Mouse (Mus musculus) heart, postnatal 25 days (tissue): Measurements from ENCODE around the gene Med12l. TPM values are rescaled to one million over a fixed set of nuclear protein-coding genes. Genes with fewer than 3 reads are reported as not detected.
"Not testable (repeated sequence)": the region's sequence is repeated elsewhere in the genome, so short reads cannot be mapped to it uniquely, and the experiment has no call there.

ENCODE experiments used
- DNase-seq: peaks from one replicate; pipeline ENCODE4 v3.0.0; 2022; ENCODE audit warnings: low spot score
- intact Hi-C: fragments of 180-260 bp; cut with DNase I; formaldehyde crosslinking; loops from one replicate; pipeline ENCODE4 v1.15.1; 2025
- total RNA-seq, 2 experiments: library from RNA; stranded (reverse); gene quantifications; 2 replicates each; pipeline ENCODE4 v1.2.3; 2021

The Med12l gene
- total RNA-seq, 2 experiments from 2014 or later: 8.1 to 9.0 TPM

DNA sequence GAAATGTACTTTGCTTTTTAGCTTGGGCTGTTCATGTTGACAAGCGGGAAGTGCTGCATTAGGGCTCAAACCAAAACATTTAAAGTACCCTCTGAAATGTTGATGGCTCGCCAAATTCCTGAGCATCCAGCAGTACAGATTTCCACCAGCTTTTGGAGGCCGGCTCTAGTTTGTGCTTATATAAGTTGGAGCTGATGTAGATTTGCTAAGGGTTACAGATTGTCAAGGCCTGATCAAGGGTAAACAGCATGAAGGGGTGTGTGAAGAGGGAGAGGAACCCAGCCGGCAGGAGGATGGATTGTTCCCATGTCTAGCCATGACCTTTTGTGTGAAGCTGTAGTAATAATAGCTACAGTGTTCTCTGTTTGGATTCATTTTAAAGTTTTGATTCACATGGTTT, 125.5 kb downstream of the Med12l start:
- intact Hi-C loops: no loop called here
- DNase-seq: no peak

DNA sequence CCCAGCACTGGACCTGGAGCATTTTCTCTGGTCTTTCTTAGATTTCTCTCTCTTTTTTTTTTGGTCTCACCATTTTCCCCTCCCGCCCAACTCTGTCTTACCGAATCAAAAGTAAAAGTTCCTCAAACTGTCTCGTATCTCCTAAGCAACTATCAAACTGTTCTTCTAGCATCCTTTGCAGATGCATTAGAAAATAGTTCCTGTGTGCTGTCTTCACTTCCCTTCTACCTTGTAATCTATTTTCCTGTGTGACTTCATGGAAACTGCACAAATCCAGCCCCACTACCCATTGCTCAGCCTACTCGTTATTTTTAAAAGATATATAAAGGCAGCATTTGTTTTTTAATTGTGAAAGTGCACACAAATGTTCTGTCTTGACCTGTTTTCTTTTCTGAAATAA, 126.3 kb downstream of the Med12l start:
- no peak for DNase-seq
- intact Hi-C loops: no loop called here

DNA sequence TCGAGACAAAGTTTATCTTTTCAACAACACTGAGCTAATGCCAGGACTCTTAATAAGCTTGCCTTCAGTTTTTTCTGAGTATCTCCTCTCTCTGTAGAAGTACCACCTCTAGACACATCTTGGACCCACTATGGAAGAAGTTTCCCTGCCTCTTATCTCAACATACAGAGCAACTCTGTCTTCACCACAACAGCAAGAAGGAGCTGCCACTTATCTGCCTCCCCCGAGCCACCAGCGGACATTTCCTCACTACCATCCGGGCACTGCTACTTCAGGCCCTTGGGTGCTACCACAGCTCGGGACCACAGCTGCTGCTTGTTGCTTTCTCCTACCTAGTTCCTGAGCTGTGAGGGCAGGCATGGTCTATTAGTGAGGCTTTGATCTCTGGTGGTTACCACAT, 127.6 kb downstream of the Med12l start:
- intact Hi-C loops: no loop called here

GRCm38 (mm10) chr3:59135911-59136653, 130.5 kb downstream of the Med12l start:
- intact Hi-C loops: no loop called here
- no peak for DNase-seq

More for the DNA sequence above, 127.6 kb downstream of the Med12l start:
- no peak for DNase-seq

DNA sequence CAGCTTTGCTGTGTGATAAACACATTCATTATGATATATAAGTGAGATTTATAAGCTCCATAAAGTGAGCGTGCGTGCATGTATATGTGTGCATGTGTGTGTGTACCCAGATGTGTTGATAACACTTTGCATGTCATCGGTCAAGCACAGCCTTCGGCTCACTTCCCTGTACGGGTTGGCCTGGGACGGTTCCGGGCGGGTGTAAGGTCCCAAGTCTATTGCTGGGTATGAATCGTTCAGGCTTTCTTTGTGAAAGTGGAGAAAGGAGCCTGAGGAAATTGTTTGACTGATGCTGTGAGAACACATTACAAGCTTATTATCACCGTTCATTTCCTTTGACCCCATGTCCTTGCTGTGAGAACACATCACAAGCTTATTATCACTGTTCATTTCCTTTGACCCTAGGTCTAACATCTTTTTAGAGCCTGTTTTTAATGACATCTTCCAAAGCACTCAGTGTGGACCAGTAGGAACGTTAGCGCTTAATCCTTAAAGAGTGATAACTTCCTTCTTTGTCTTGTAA, 133.4 kb downstream of the Med12l start:
- intact Hi-C loops: no loop called here
- no peak for DNase-seq

DNA sequence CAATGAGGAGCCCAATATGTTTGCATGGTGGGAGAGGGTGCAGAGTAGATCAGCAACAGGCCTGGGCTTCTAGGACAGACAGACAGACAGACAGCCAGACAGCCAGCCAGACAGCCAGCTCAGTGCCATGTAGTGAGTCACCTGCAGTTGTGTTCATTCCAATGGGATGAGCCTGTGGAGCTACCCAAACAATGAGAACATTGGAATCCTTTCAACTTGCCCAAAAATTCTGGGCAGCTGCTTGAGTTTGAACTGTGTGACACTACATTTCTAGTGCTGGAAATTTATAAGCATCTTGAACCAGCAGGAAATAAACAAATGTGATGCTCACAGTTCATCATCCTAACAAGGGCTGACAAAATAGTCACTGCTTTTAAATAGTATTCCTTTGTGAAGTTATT, 134.0 kb downstream of the Med12l start:
- intact Hi-C loops: no loop called here
- DNase-seq: no peak

GRCm38 (mm10) chr3:59140115-59140514, 134.5 kb downstream of the Med12l start:
- intact Hi-C loops: no loop called here
- DNase-seq: no peak

DNA sequence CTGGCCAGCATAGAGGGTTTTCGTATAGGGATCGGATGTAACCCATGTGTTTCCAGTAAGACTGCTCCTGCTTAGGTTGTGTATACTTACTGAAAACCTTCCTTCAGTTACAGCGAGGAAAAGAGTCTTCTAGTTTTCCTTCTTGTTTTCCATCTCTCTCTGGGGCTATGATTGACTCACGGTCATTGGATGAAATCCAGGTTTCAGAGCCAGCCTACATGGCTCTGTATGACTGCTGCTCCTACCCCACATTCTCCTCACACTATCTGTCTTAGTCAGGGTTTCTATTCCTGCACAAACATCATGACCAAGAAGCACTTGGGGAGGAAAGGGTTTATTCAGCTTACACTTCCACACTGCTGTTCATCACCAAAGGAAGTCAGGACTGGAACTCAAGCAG, 135.3 kb downstream of the Med12l start:
- intact Hi-C loops, DNase-seq: not testable (repeated sequence)

DNA sequence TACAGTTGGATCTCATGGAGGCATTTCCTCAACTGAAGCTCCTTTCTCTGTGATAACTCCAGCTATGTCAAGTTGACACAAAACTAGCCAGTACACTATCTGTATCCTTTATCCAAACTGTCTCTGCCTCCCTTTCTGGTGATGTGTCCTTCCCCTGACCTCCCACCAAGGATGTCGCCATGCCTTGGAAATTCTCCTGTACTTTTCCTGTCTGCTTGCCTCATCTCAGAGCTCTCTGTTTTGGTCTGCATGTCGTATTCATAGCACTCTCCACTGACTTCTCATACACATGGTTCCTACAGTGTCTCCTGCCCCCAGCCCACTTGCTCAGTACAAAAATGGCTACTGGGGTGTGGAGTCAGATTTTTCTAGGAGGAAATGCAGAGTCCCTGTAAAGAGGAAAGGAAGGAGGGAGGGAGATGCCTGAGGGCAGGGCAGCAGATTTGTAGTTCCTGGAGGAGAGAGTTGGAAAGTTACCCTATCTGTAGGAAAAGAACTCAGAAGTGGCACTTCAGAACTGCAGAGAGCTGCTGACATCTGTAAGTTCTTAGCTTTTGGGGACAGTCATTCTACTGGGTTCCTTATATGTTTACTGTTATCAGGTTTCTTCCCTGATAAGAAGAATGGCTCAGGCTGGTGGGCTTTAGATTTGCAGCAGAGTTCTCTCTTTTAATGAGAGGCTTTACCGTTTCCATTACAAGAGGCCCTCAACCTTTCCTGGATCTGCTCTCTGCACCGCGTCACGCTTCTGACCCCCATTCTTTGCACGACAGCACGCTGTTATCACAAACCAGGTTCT, 136.1 kb downstream of the Med12l start:
- DNase-seq: no peak
- intact Hi-C loops: no loop called here

DNA sequence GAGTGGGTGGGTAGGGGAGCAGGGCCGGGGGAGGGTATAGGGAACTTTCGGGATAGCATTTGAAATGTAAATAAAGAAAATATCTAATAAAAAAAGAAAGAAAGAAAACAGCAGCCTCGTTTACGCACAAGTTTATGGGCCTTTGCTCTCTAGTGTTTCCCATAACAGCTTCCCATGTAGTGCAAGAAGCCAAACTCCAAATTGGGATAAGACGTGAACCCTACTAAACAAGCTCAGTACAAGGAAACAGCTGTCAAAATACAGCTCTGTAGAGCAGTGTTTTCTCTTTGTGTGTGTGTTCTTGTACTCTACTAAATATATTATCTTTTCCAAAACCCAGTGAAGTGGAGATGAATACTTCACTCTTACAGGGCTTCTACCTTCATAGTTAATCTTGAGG, 139.6 kb downstream of the Med12l start:
- DNase-seq: no peak
- intact Hi-C loops: no loop called here

DNA sequence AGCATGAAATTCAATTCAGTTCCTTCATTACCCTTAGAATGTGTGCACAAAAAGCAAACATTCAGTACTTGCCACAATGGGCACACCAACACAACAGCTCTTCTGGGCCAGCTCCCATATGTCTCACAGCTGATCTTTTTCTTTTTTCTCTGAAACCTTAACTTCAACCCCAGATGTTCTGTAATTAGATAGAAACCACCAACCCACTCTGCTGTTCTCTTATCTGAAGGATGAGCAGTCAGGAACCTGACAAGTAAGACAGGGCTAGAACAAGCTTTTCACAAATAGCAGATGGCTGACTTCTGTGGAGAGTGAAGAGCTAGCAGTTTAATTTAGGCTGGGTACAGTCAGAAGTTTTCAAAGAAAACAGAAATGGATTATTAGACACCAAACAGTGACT, 144.0 kb downstream of the Med12l start:
- DNase-seq: no peak
- intact Hi-C loops: no loop called here

- no peak for DNase-seq
- intact Hi-C loops: no loop called here
These were observed 145.0 kb downstream of the Med12l start for GRCm38 (mm10) chr3:59150624-59151023.

DNA sequence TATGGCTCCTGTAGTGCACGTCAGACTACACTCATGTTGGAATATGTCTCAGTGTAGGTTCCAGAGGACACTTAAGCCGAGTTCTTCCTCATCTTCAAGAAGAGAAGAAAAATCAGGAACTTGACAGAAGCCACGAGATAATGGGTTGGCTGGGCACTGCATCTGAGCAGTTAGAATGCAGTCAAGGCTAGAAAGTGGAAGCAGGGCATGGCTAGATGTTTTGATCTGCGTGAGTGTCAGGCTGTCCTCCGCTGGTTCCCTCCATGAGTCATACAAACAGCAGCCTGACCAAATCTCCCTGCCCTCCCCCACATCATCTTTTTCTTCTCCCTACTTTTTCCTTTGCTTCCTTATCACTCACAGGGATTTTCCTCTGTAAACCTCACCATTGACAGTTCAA, 147.8 kb downstream of the Med12l start, which contains the start of gene P2ry14:
Gene P2ry14 (minus strand): TSS at position 195 of the 400 bp plus-strand sequence.
- DNase-seq: no peak
- intact Hi-C loops: no loop called here

GRCm38 (mm10) chr3:59154888-59155287, 149.3 kb downstream of the Med12l start:
- intact Hi-C loops: no loop called here
- DNase-seq: no peak

GRCm38 (mm10) chr3:59155404-59155803, 149.8 kb downstream of the Med12l start:
- no peak for DNase-seq
- intact Hi-C loops: no loop called here

DNA sequence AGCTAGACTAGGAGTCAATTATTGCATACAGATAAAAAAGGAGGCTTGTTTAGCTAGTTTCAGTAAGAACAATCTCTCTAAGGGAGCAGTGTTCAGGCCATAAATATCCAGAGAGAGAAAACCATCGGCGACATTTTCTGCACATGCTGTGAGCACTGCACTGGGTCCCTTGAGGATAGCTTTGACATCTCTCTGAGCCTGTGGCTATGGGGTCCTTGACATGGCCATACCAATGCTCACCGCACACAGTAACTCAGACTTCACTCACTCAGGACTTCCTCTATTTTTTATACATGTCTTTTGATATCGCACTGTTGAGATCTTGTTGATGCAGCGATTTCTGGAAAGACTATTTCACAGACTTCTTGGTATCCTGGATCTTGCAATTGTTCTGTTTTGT, 151.4 kb downstream of the Med12l start:
- no peak for DNase-seq
- intact Hi-C loops: no loop called here

DNA sequence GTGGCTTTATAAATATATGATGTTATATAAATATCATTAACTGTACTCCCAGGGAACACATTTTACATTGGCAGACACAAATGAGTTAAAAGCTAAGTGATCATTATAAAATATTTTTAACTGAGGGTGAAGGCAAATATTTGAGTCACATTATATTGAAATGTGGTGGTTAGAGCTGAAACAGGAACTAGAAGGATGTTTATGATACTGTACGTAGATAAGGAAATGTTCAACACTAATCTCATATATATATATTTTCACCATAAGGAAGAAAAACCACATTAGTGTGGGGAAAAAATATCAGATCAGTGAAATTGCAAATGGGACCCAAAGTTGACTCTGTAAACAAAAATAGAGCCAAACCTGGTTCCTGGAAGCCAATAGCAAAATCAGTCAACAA, 154.8 kb downstream of the Med12l start:
- intact Hi-C loops: no loop called here
- no peak for DNase-seq

DNA sequence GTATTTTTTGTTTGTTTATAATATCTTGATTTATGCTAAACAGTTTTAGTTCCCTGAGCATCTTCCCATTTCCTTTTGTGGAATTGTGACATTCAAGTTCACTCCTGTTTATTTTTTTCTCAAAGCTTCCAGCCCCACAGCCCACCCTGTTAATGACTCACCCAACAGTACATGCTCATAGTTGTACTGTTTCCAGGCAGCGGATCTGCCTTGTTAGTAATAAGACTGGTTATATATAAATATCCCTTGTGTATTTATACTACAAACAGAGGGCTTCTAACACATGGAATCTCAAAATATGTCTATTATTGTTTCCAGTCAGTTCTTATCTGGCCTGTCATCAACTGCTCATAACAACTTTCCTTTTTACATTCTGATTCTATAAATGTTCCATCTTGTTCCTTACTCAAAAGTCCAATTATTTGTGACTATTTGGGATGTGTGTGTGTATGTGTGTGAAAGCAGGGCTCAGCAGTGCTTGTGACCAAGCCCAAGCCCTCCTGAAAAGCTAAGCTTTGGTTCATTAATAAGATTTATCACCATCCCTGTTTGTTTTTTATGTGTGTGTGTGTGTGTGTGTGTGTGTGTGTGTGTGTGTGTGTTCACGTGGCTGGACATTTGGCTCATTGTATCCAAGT, 161.9 kb downstream of the Med12l start:
- intact Hi-C loops: no loop called here
- no peak for DNase-seq

- intact Hi-C loops: no loop called here
- DNase-seq: no peak
These were observed 162.9 kb downstream of the Med12l start for GRCm38 (mm10) chr3:59168476-59168875.

DNA sequence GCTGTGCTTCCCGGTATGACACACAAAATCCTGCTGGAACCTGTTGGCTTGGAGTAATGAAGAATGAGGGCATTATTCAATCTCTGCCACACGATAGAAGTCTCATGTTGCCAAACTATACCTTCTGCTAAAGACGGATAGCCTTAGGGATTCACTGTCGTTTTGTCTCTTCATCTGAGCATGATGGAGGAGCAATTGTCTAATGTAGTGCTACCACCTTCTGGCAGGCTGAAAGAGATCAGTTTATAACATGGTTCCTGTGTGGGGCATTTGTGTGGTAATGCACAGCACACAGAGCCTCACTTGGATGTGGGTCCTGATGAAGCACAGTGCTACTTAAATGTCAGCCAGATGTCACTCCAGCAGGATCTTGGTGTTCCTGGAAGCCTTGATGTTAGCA, 163.6 kb downstream of the Med12l start:
- intact Hi-C loops: no loop called here
- no peak for DNase-seq
